Mouse (Mus musculus): Measurements from ENCODE around the gene Dazl. TPM values are rescaled to one million over a fixed set of nuclear protein-coding genes. Genes with fewer than 3 reads are reported as not detected.

Dazl gene
- 0.06 and 0.14 TPM in 2 replicates for polyA plus RNA-seq (2015; fragmentation: Nextera tagmentation; extraction: Ambion mirVana)

GRCm38 (mm10) chr17:50293241-50293731, at the start of gene Dazl:
Gene Dazl, minus strand, starts transcription at chr17:50293636.
- Histone ChIP-seq H3K4me3 (replicated peaks) (peak within 1 kb of the TSS; percentile 46), H3K4me2 (peak within 1 kb of the TSS; percentile 71), H3K27ac (peak within 1 kb of the TSS; percentile 72), H3K9ac (peak within 1 kb of the TSS; percentile 32; the same call in 1 of the 2 replicates), H3K9me3 (no peaks in the 10 kb centered on the region), H3K36me3 (no peaks in the 10 kb centered on the region; the same call in 1 of the 2 replicates), H3K4me1 (0 out of 2 replicates have a peak, but pooled peaks cover 2% of the 10 kb centered on the region), H3K27me3 (replicated peaks) (no peaks in the 10 kb centered on the region)
- 90% methylated on average over 43 of the region's 43 CpGs for WGBS
- ATAC-seq (ENCODE audit: insufficient read depth, low FRiP score, low read depth), result no peak

- H3K4me3 ChIP-seq (replicated peaks), result no peak overlapping the region
- WGBS, result 82% methylated on average over 11 of the region's 11 CpGs
- H3K27me3 ChIP-seq (replicated peaks), result no peaks in the 10 kb centered on the region
- no peak overlapping the region for H3K9ac ChIP-seq
- no peaks in the 10 kb centered on the region for H3K36me3 ChIP-seq
- no peaks in the 10 kb centered on the region for H3K4me1 ChIP-seq
- H3K27ac ChIP-seq, result no peak overlapping the region
- H3K9me3 ChIP-seq, result no peaks in the 10 kb centered on the region
- no peak for ATAC-seq (ENCODE audit: insufficient read depth, low FRiP score, low read depth)
- H3K4me2 ChIP-seq, result no peak overlapping the region
These were observed 48.6 kb upstream of the Dazl start for GRCm38 (mm10) chr17:50341850-50342544.

- no peak overlapping the region for H3K4me3 ChIP-seq (replicated peaks)
- no peak overlapping the region for H3K4me2 ChIP-seq
- no peak overlapping the region for H3K27ac ChIP-seq
- H3K27me3 ChIP-seq (replicated peaks), result no peaks in the 10 kb centered on the region
- H3K4me1 ChIP-seq, result no peaks in the 10 kb centered on the region
- no peak overlapping the region for H3K9ac ChIP-seq
- H3K9me3 ChIP-seq, result no peaks in the 10 kb centered on the region
- WGBS, result 87% methylated on average over 7 of the region's 7 CpGs
- no peaks in the 10 kb centered on the region for H3K36me3 ChIP-seq
- ATAC-seq (ENCODE audit: insufficient read depth, low FRiP score, low read depth), result no peak
These were observed 45.5 kb upstream of the Dazl start for GRCm38 (mm10) chr17:50338901-50339300.

GRCm38 (mm10) chr17:50335776-50336175, 42.3 kb upstream of the Dazl start:
- Histone ChIP-seq H3K9me3 (no peaks in the 10 kb centered on the region), H3K4me2 (no peak overlapping the region), H3K9ac (no peak overlapping the region), H3K4me3 (replicated peaks) (no peak overlapping the region), H3K27me3 (replicated peaks) (no peaks in the 10 kb centered on the region), H3K36me3 (no peaks in the 10 kb centered on the region), H3K4me1 (no peaks in the 10 kb centered on the region), H3K27ac (no peak overlapping the region)
- no peak for ATAC-seq (ENCODE audit: insufficient read depth, low FRiP score, low read depth)
- WGBS, result 77% methylated on average over 2 of the region's 2 CpGs

- H3K4me3 ChIP-seq (replicated peaks), result no peak overlapping the region
- ATAC-seq (ENCODE audit: insufficient read depth, low FRiP score, low read depth), result no peak
- H3K4me1 ChIP-seq, result no peaks in the 10 kb centered on the region
- no peak overlapping the region for H3K27ac ChIP-seq
- H3K4me2 ChIP-seq, result no peak overlapping the region
- H3K9ac ChIP-seq, result no peak overlapping the region
- H3K9me3 ChIP-seq, result no peaks in the 10 kb centered on the region
- no peaks in the 10 kb centered on the region for H3K36me3 ChIP-seq
- WGBS, result 65% methylated on average over 5 of the region's 5 CpGs
- no peaks in the 10 kb centered on the region for H3K27me3 ChIP-seq (replicated peaks)
These were observed 41.3 kb upstream of the Dazl start for GRCm38 (mm10) chr17:50334694-50335093.

- WGBS, result 75% methylated on average over 7 of the region's 7 CpGs
- H3K27ac ChIP-seq, result no peak overlapping the region
These were observed 38.5 kb upstream of the Dazl start for GRCm38 (mm10) chr17:50332012-50332300.

GRCm38 (mm10) chr17:50331171-50332011, 38.0 kb upstream of the Dazl start:
- no peaks in the 10 kb centered on the region for H3K9me3 ChIP-seq
- H3K27me3 ChIP-seq (replicated peaks), result no peaks in the 10 kb centered on the region
- H3K36me3 ChIP-seq, result no peaks in the 10 kb centered on the region
- no peak overlapping the region for H3K4me3 ChIP-seq (replicated peaks)
- no peak overlapping the region; the same call in 1 of the 2 replicates for H3K27ac ChIP-seq
- 67% methylated on average over 8 of the region's 8 CpGs for whole genome bisulfite sequencing
- H3K4me1 ChIP-seq, result no peaks in the 10 kb centered on the region
- H3K4me2 ChIP-seq, result no peak overlapping the region
- no peak overlapping the region for H3K9ac ChIP-seq
- ATAC-seq (ENCODE audit: insufficient read depth, low FRiP score, low read depth), result no peak

More at GRCm38 (mm10) chr17:50332012-50332300, 38.5 kb upstream of the Dazl start:
- Histone ChIP-seq H3K4me2 (no peak overlapping the region), H3K9ac (no peak overlapping the region), H3K9me3 (no peaks in the 10 kb centered on the region), H3K36me3 (no peaks in the 10 kb centered on the region), H3K4me1 (no peaks in the 10 kb centered on the region), H3K27me3 (replicated peaks) (no peaks in the 10 kb centered on the region), H3K4me3 (replicated peaks) (no peak overlapping the region)
- ATAC-seq (ENCODE audit: insufficient read depth, low FRiP score, low read depth), result no peak

- no peaks in the 10 kb centered on the region for H3K9me3 ChIP-seq
- no peaks in the 10 kb centered on the region for H3K4me1 ChIP-seq
- H3K27ac ChIP-seq, result no peak overlapping the region
- H3K4me3 ChIP-seq (replicated peaks), result no peak overlapping the region
- no peak for ATAC-seq (ENCODE audit: insufficient read depth, low FRiP score, low read depth)
- H3K9ac ChIP-seq, result no peak overlapping the region
- H3K27me3 ChIP-seq (replicated peaks), result no peaks in the 10 kb centered on the region
- 78% methylated on average over 1 of the region's 1 CpGs for WGBS
- H3K4me2 ChIP-seq, result no peak overlapping the region
- H3K36me3 ChIP-seq, result no peaks in the 10 kb centered on the region
These were observed 36.8 kb upstream of the Dazl start for GRCm38 (mm10) chr17:50330245-50330644.

- Histone ChIP-seq H3K9ac (no peak overlapping the region), H3K9me3 (no peaks in the 10 kb centered on the region), H3K4me2 (no peak overlapping the region), H3K36me3 (no peaks in the 10 kb centered on the region), H3K4me1 (no peaks in the 10 kb centered on the region), H3K27ac (no peak overlapping the region), H3K27me3 (replicated peaks) (no peaks in the 10 kb centered on the region), H3K4me3 (replicated peaks) (no peak overlapping the region)
- no peak for ATAC-seq (ENCODE audit: insufficient read depth, low FRiP score, low read depth)
- 58% methylated on average over 4 of the region's 4 CpGs for WGBS
These were observed 31.2 kb upstream of the Dazl start for GRCm38 (mm10) chr17:50324658-50325057.

- Histone ChIP-seq H3K27ac (no peak overlapping the region), H3K9ac (no peak overlapping the region), H3K9me3 (no peaks in the 10 kb centered on the region), H3K4me2 (no peak overlapping the region), H3K4me3 (replicated peaks) (no peak overlapping the region), H3K4me1 (no peaks in the 10 kb centered on the region), H3K36me3 (no peaks in the 10 kb centered on the region), H3K27me3 (replicated peaks) (no peaks in the 10 kb centered on the region)
- no peak for ATAC-seq (ENCODE audit: insufficient read depth, low FRiP score, low read depth)
These were observed 25.4 kb upstream of the Dazl start for GRCm38 (mm10) chr17:50318810-50319209.

GRCm38 (mm10) chr17:50316216-50317150, 23.0 kb upstream of the Dazl start:
- no peak for ATAC-seq (ENCODE audit: insufficient read depth, low FRiP score, low read depth)
- Histone ChIP-seq H3K27me3 (replicated peaks) (no peaks in the 10 kb centered on the region), H3K4me2 (no peak overlapping the region), H3K9ac (no peak overlapping the region), H3K4me3 (replicated peaks) (no peak overlapping the region), H3K4me1 (no peaks in the 10 kb centered on the region), H3K9me3 (no peaks in the 10 kb centered on the region), H3K27ac (no peak overlapping the region), H3K36me3 (no peaks in the 10 kb centered on the region)
- 60% methylated on average over 11 of the region's 11 CpGs for WGBS

Data from stomach, embryonic 15.5 days (tissue).